ENCODE assay signal across 15 mouse cellular contexts in genomic region chr4:120516491-120516890, GRCm38 (mm10). TPM values are rescaled to one million over a fixed set of nuclear protein-coding genes. Genes with fewer than 3 reads are reported as not detected.
A peak's percentile ranks its signal among the peaks of the same experiment; 100 is the strongest.
DNase-seq lines count a peak whose midpoint lies in the region; ATAC-seq and TF ChIP-seq lines count a peak whose summit lies in the region.
"Had no signal": no experiment of that assay in that cellular context is flagged by ENCODE, and none has a peak within 500 bp of the region (broad histone marks: within the 10 kb centered on the region; RNA-seq: fewer than 3 reads in every experiment).

No protein-coding gene starts in this region.

- no peak for ATAC-seq in embryonic facial prominence, embryonic 13.5 days (ENCODE audit: insufficient number of reproducible peaks, insufficient read depth, low FRiP score, low TSS enrichment, low read depth)
- ATAC-seq in lung, embryonic 16.5 days (ENCODE audit: low read depth): peak; percentile 61; the same call in 1 of the 2 replicates
- peak; percentile 98 for ATAC-seq in stomach, postnatal 0 days (ENCODE audit: low FRiP score, low TSS enrichment)
- ATAC-seq: midbrain, embryonic 15.5 days had no signal

- H3K9me3 ChIP-seq in embryonic facial prominence, embryonic 13.5 days: no peaks in the 10 kb centered on the region
- no peaks in the 10 kb centered on the region for H3K9me3 ChIP-seq in embryonic facial prominence, embryonic 10.5 days
- H3K9me3 ChIP-seq in lung, embryonic 16.5 days (ENCODE audit: control insufficient read depth, low read length): no peaks in the 10 kb centered on the region
- H3K9me3 ChIP-seq in stomach, postnatal 0 days (ENCODE audit: control insufficient read depth, low read length): no peaks in the 10 kb centered on the region
- H3K9me3 ChIP-seq: heart, embryonic 15.5 days; limb, embryonic 10.5 days; midbrain, embryonic 15.5 days had no signal

- WGBS in embryonic facial prominence, embryonic 13.5 days: 85% methylated on average over 7 of the region's 7 CpGs
- WGBS in embryonic facial prominence, embryonic 10.5 days: 93% methylated on average over 7 of the region's 7 CpGs
- 77% methylated on average over 7 of the region's 7 CpGs for WGBS in lung, embryonic 16.5 days
- WGBS in stomach, postnatal 0 days: 75% methylated on average over 7 of the region's 7 CpGs
- WGBS in thymus, adult 2 months: 95% methylated on average over 7 of the region's 7 CpGs

- TF ChIP-seq CTCF in stomach, postnatal 0 days (IDR thresholded peaks at IDR 0.05; ENCODE audit: low read depth): no peak
- no peak for TF ChIP-seq CTCF in thymus, adult 2 months (IDR thresholded peaks at IDR 0.05; ENCODE audit: borderline replicate concordance, control insufficient read depth, extremely low read depth, insufficient read depth, low read length, poor library complexity)

- no peak overlapping the region for H3K4me2 ChIP-seq in embryonic facial prominence, embryonic 13.5 days
- no peak overlapping the region for H3K4me2 ChIP-seq in lung, embryonic 16.5 days (ENCODE audit: low read depth, low read length)
- H3K4me2 ChIP-seq in stomach, postnatal 0 days (replicated peaks; ENCODE audit: low read depth): peak overlapping the region; percentile 36; the same call in 1 of the 2 replicates
- H3K4me2 ChIP-seq: heart, embryonic 15.5 days; hindbrain, embryonic 14.5 days; midbrain, embryonic 15.5 days had no signal

- peaks cover 66% of the 10 kb centered on the region for H3K36me3 ChIP-seq in embryonic facial prominence, embryonic 13.5 days
- peaks cover 61% of the 10 kb centered on the region for H3K36me3 ChIP-seq in embryonic facial prominence, embryonic 10.5 days (replicated peaks)
- H3K36me3 ChIP-seq in lung, embryonic 16.5 days (ENCODE audit: control insufficient read depth, insufficient read depth, low read length): peaks cover 14% of the 10 kb centered on the region
- H3K36me3 ChIP-seq in stomach, postnatal 0 days (ENCODE audit: control insufficient read depth, insufficient read depth, low read length): peaks cover 13% of the 10 kb centered on the region
- peaks cover 30% of the 10 kb centered on the region for H3K36me3 ChIP-seq in thymus, adult 2 months (ENCODE audit: control insufficient read depth, insufficient read depth, low read length)

- no peak for TF ChIP-seq POLR2A in thymus, adult 2 months (IDR thresholded peaks at IDR 0.05; ENCODE audit: control insufficient read depth, extremely low read depth, insufficient read depth, low read length, poor library complexity)

- no peak overlapping the region for H3K4me3 ChIP-seq in embryonic facial prominence, embryonic 13.5 days
- no peak overlapping the region for H3K4me3 ChIP-seq in embryonic facial prominence, embryonic 10.5 days
- H3K4me3 ChIP-seq in lung, embryonic 16.5 days (ENCODE audit: low read length): no peak overlapping the region
- no peak overlapping the region for H3K4me3 ChIP-seq in stomach, postnatal 0 days (ENCODE audit: low read depth, low read length)
- no peak overlapping the region for H3K4me3 ChIP-seq in thymus, adult 2 months (ENCODE audit: control insufficient read depth, insufficient read depth, low read length)
- H3K4me3 ChIP-seq: erythroblast, embryonic 14.5 days; heart, embryonic 15.5 days; limb, embryonic 10.5 days; midbrain, embryonic 15.5 days had no signal

- H3K27ac ChIP-seq in embryonic facial prominence, embryonic 13.5 days: peak overlapping the region; percentile 11; the same call in 1 of the 2 replicates
- H3K27ac ChIP-seq in embryonic facial prominence, embryonic 10.5 days (replicated peaks): no peak overlapping the region
- H3K27ac ChIP-seq in lung, embryonic 16.5 days (ENCODE audit: low read length): 0 out of 2 replicates have a peak overlapping the region, but pooled peaks have one; percentile 25
- H3K27ac ChIP-seq in stomach, postnatal 0 days (replicated peaks): peak overlapping the region; percentile 96
- no peak overlapping the region for H3K27ac ChIP-seq in thymus, adult 2 months (ENCODE audit: control insufficient read depth, insufficient read depth, low read length)
- H3K27ac ChIP-seq: heart, embryonic 15.5 days; hindbrain, embryonic 14.5 days; limb, embryonic 10.5 days; macrophage; midbrain, embryonic 15.5 days had no signal

- DNase-seq in embryonic facial prominence, embryonic 10.5 days (ENCODE audit: low spot score): no peak
- peak; percentile 21 for DNase-seq in ovary, adult 18-20 months (ENCODE audit: low spot score)
- no peak for DNase-seq in ovary, postnatal 36 days (ENCODE audit: low spot score)
- DNase-seq in stomach, postnatal 0 days (ENCODE audit: low spot score): peak; percentile 84
- DNase-seq in thymus, adult 2 months: no peak
- DNase-seq in c-Kit-positive CD71-positive TER-119-positive erythroid progenitor cells, embryonic 14.5 days (ENCODE audit: low spot score): no peak
- DNase-seq: adrenal gland, postnatal 10 days had no signal

- TF ChIP-seq EP300 in stomach, postnatal 0 days (optimal IDR thresholded peaks at IDR 0.05): no peak

- no peaks in the 10 kb centered on the region for H3K27me3 ChIP-seq in embryonic facial prominence, embryonic 13.5 days
- H3K27me3 ChIP-seq in embryonic facial prominence, embryonic 10.5 days (replicated peaks; ENCODE audit: low read depth, poor library complexity, severe bottlenecking): no peaks in the 10 kb centered on the region
- H3K27me3 ChIP-seq in lung, embryonic 16.5 days (ENCODE audit: control insufficient read depth, insufficient read depth, low read depth, low read length): no peaks in the 10 kb centered on the region
- H3K27me3 ChIP-seq in stomach, postnatal 0 days (ENCODE audit: control insufficient read depth, insufficient read depth, low read length): no peaks in the 10 kb centered on the region
- no peaks in the 10 kb centered on the region for H3K27me3 ChIP-seq in thymus, adult 2 months (ENCODE audit: control insufficient read depth, insufficient read depth, low read length)
- H3K27me3 ChIP-seq: heart, embryonic 15.5 days; midbrain, embryonic 15.5 days had no signal

- H3K4me1 ChIP-seq in embryonic facial prominence, embryonic 13.5 days: no peaks in the 10 kb centered on the region
- H3K4me1 ChIP-seq in embryonic facial prominence, embryonic 10.5 days: no peaks in the 10 kb centered on the region
- H3K4me1 ChIP-seq in lung, embryonic 16.5 days (replicated peaks; ENCODE audit: control insufficient read depth, insufficient read depth, low read length): 0 out of 2 replicates have a peak, but pooled peaks cover 2% of the 10 kb centered on the region
- no peaks in the 10 kb centered on the region for H3K4me1 ChIP-seq in stomach, postnatal 0 days (replicated peaks; ENCODE audit: control insufficient read depth, insufficient read depth)
- H3K4me1 ChIP-seq in thymus, adult 2 months (replicated peaks; ENCODE audit: control insufficient read depth, insufficient read depth, low read length): no peaks in the 10 kb centered on the region
- H3K4me1 ChIP-seq: heart, embryonic 15.5 days; limb, embryonic 10.5 days; midbrain, embryonic 15.5 days had no signal

- no peak overlapping the region for H3K9ac ChIP-seq in embryonic facial prominence, embryonic 13.5 days
- no peak overlapping the region for H3K9ac ChIP-seq in lung, embryonic 16.5 days (ENCODE audit: low read length)
- H3K9ac ChIP-seq in stomach, postnatal 0 days (ENCODE audit: low read length): no peak overlapping the region
- H3K9ac ChIP-seq: heart, embryonic 15.5 days; hindbrain, embryonic 14.5 days; midbrain, embryonic 15.5 days had no signal

RNA-seq across cellular contexts. Expression of gene Slfnl1, which starts 15.5 kb away (rescaled TPM):
- not detected in 2 replicates for polyA plus RNA-seq in embryonic facial prominence, embryonic 13.5 days (2015; fragmentation: Nextera tagmentation; extraction: Ambion mirVana)
- polyA plus RNA-seq in embryonic facial prominence, embryonic 10.5 days (2016; fragmentation: Nextera tagmentation; extraction: Ambion mirVana): not detected in 2 replicates
- polyA plus RNA-seq in lung, embryonic 16.5 days (2015; fragmentation: Nextera tagmentation; extraction: Ambion mirVana): not detected in 2 replicates
- polyA plus RNA-seq in stomach, postnatal 0 days (2015; fragmentation: Nextera tagmentation; extraction: Ambion mirVana): 0.07 TPM in 1 of 2 replicates, not detected in the other
- 0.24 and 0.35 TPM in 2 replicates for polyA plus RNA-seq in thymus, adult 2 months (2012; rRNA removed)
- polyA plus RNA-seq: erythroblast, embryonic 14.5 days; heart, embryonic 15.5 days; hindbrain, embryonic 14.5 days; limb, embryonic 10.5 days; macrophage; midbrain, embryonic 15.5 days had no signal

RNA-seq across cellular contexts. Expression of gene Ctps, which starts 53.6 kb away (rescaled TPM):
- 86.6 and 90.7 TPM in 2 replicates for polyA plus RNA-seq in embryonic facial prominence, embryonic 13.5 days (2015; fragmentation: Nextera tagmentation; extraction: Ambion mirVana)
- polyA plus RNA-seq in embryonic facial prominence, embryonic 10.5 days (2016; fragmentation: Nextera tagmentation; extraction: Ambion mirVana): 135 and 145 TPM in 2 replicates
- 64.8 and 70.0 TPM in 2 replicates for polyA plus RNA-seq in lung, embryonic 16.5 days (2015; fragmentation: Nextera tagmentation; extraction: Ambion mirVana)
- polyA plus RNA-seq in stomach, postnatal 0 days (2015; fragmentation: Nextera tagmentation; extraction: Ambion mirVana): 30.9 and 34.1 TPM in 2 replicates
- polyA plus RNA-seq in thymus, adult 2 months (2012; rRNA removed): 13.8 and 14.7 TPM in 2 replicates

Comparison
In these comparisons a context has a peak if more than half of its experiments do, and no peak if none do; other contexts are left out.
1. H3K27ac ChIP-seq: peak in embryonic facial prominence, embryonic 13.5 days (single experiment), lung, embryonic 16.5 days (single experiment) and stomach, postnatal 0 days (single experiment); none in embryonic facial prominence, embryonic 10.5 days (single experiment) and thymus, adult 2 months (single experiment).
2. DNase-seq: peak in ovary, adult 18-20 months (single experiment) and stomach, postnatal 0 days (single experiment); none in embryonic facial prominence, embryonic 10.5 days (single experiment), ovary, postnatal 36 days (single experiment), thymus, adult 2 months (single experiment) and c-Kit-positive CD71-positive TER-119-positive erythroid progenitor cells, embryonic 14.5 days (single experiment).